Mouse (Mus musculus) hindbrain, embryonic 15.5 days (tissue): ENCODE data around the gene Pabpn1l. TPM values are rescaled to one million over a fixed set of nuclear protein-coding genes. Genes with fewer than 3 reads are reported as not detected.

Experiments
- ATAC-seq: fragments of 200-750 bp; cut with Nextera tagmentation; 2 replicates; pipeline ENCODE4 v1.8.0; 2017; ENCODE audit warnings: low read depth, moderate number of reproducible peaks, moderate TSS enrichment; ENCODE audit not compliant: low FRiP score
- H3K27ac ChIP-seq: fragments of 300-500 bp; sonication (generic); replicated peaks from 2 replicates; pipeline ENCODE4 v1.5.1; 2015; ENCODE audit warnings: mild to moderate bottlenecking, inconsistent platforms
- H3K27me3 ChIP-seq: fragments of 300-500 bp; sonication (generic); 2 replicates; pipeline ENCODE4 v1.6.1; 2015; ENCODE audit warnings: control low read depth, inconsistent platforms
- H3K36me3 ChIP-seq: fragments of 300-500 bp; sonication (generic); 2 replicates; pipeline ENCODE4 v1.6.1; 2015; ENCODE audit warnings: control low read depth, inconsistent platforms
- H3K4me1 ChIP-seq: fragments of 300-500 bp; sonication (generic); replicated peaks from 2 replicates; pipeline ENCODE4 v1.6.1; 2015; ENCODE audit warnings: control low read depth, inconsistent platforms
- H3K4me2 ChIP-seq: fragments of 300-500 bp; sonication (generic); 2 replicates; pipeline ENCODE4 v1.6.1; 2015; ENCODE audit warnings: moderate library complexity, mild to moderate bottlenecking, inconsistent platforms
- H3K4me3 ChIP-seq: fragments of 300-500 bp; sonication (generic); 2 replicates; pipeline ENCODE4 v1.5.1; 2015; ENCODE audit warnings: mild to moderate bottlenecking, inconsistent platforms
- H3K9ac ChIP-seq: fragments of 300-500 bp; sonication (generic); 2 replicates; pipeline ENCODE4 v1.6.1; 2015; ENCODE audit warnings: inconsistent platforms
- H3K9me3 ChIP-seq: fragments of 300-500 bp; sonication (generic); 2 replicates; pipeline ENCODE4 v1.6.1; 2016; ENCODE audit warnings: control low read depth, inconsistent platforms
- WGBS: fragments of 180-500 bp; shearing (Covaris S2); methylation state at CpG from one replicate; pipeline ENCODE4 v1.1.7; 2015; 5-methylcytosine and 5-hydroxymethylcytosine counted together
- polyA plus RNA-seq: library from polyadenylated mRNA; unstranded; fragments of >200 nt; fragmentation: Nextera tagmentation; extraction: Ambion mirVana; gene quantifications from 2 replicates; pipeline ENCODE4 v1.2.1, GENCODE M21; 2015

Gene Pabpn1l
- polyA plus RNA-seq, 1 experiment from 2014 or later = not detected

DNA sequence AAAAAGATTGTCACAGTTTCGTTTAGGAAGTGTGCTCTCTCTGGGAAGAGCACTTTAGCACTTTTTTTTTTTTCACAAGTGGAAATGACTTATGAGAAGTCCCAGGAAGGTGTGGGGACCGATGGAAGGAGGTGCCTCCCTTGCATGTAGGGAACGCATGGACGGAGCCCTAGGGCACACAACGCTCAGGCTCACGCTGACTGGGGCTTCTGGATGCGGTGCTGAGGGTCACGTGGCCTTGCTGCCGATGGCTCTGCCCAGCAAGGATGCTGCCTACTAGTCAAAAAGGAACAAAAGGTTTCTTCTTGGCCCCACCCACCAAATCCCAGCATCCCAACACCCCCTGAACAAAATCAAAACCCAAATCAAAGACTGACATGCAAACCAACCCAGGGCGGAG is 6.8 kb upstream of the Pabpn1l start:
- H3K4me2 ChIP-seq = no peak overlapping the region
- H3K9me3 ChIP-seq = no peaks in the 10 kb centered on the region
- H3K27me3 ChIP-seq = no peaks in the 10 kb centered on the region
- H3K9ac ChIP-seq = no peak overlapping the region
- ATAC-seq = no peak
- no peak overlapping the region for H3K4me3 ChIP-seq
- WGBS = 23% methylated on average over 10 of the region's 10 CpGs
- H3K4me1 ChIP-seq = peaks cover 9% of the 10 kb centered on the region
- peaks cover 24% of the 10 kb centered on the region for H3K36me3 ChIP-seq
- no peak overlapping the region for H3K27ac ChIP-seq

DNA sequence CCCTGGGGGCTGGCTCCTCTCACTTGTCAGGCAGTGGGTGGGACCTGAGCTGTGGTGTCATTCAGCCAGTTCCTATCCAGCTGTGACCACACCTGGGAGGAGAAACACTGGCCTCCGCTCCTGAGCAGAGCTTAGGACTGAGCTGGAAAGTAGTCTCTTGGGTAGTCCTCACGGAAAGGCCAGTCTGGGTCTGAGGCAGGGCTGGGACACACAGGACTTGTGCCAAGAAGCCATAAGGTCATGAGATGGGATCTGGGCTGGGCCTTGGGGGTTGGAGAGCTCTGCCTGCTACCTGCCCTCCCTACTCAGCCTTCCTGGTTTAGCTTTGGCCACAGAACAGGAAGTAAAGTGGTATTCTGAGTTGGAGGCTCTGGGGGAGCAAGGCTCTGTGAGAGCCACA is 4.4 kb upstream of the Pabpn1l start:
- no peak for ATAC-seq
- Histone ChIP-seq H3K4me3 (no peak overlapping the region), H3K36me3 (peaks cover 5% of the 10 kb centered on the region; the same call in 1 of the 2 replicates), H3K27me3 (no peaks in the 10 kb centered on the region), H3K9ac (no peak overlapping the region), H3K27ac (no peak overlapping the region; the same call in 1 of the 2 replicates), H3K4me1 (peaks cover 9% of the 10 kb centered on the region), H3K4me2 (no peak overlapping the region), H3K9me3 (no peaks in the 10 kb centered on the region)
- WGBS = 72% methylated on average over 2 of the region's 2 CpGs

DNA sequence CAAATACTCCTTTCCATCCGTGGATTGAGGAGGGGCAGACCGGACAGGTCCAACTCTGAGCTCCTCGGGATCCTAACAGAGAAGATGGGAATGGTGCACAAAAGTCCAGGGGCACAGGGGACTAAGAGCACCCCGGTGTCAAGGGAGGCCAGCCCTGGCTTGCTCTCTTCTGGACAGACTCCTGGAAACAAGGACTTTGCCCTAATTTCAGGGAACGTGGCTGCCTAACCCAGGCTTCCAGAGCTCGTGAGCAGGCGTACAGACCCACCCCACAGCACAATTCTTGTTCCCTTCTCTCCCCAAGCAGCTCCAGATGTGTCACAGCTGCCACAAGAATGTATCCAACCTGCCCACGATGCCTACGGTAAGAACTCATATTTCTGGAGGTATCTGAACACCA is 3.3 kb upstream of the Pabpn1l start:
- H3K27ac ChIP-seq = no peak overlapping the region
- WGBS = 82% methylated on average over 9 of the region's 9 CpGs
- no peaks in the 10 kb centered on the region for H3K27me3 ChIP-seq
- peaks cover 5% of the 10 kb centered on the region; the same call in 1 of the 2 replicates for H3K36me3 ChIP-seq
- no peak overlapping the region for H3K4me3 ChIP-seq
- no peak overlapping the region for H3K4me2 ChIP-seq
- ATAC-seq = no peak
- H3K4me1 ChIP-seq = peaks cover 7% of the 10 kb centered on the region
- H3K9ac ChIP-seq = no peak overlapping the region
- no peaks in the 10 kb centered on the region for H3K9me3 ChIP-seq

DNA sequence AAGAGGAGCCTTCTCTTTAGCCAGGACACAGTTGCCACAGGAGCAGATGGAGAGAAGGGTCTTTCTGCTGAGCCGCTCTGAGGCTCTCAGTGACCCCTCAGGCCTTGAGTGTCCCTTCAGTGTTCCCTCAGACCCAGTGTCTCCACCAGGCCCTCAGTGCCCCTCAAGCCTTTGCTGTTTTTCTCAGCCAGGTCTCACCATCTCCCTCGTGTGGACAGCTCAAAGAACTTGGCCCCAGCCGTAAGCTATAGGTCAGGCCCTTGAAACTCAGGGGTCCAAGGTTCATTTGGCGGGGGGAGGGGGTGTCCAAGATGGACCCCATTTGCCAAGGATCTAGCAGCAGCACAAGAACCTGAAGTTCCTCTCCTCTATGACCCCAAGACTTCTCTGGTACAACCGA is 2.1 kb upstream of the Pabpn1l start:
- 0 out of 2 replicates have a peak, but pooled peaks cover 3% of the 10 kb centered on the region for H3K4me1 ChIP-seq
- H3K27ac ChIP-seq = no peak overlapping the region
- no peak overlapping the region for H3K4me2 ChIP-seq
- no peaks in the 10 kb centered on the region for H3K9me3 ChIP-seq
- ATAC-seq = no peak
- 73% methylated on average over 5 of the region's 5 CpGs for WGBS
- no peak overlapping the region for H3K9ac ChIP-seq
- no peaks in the 10 kb centered on the region; the same call in 1 of the 2 replicates for H3K36me3 ChIP-seq
- H3K27me3 ChIP-seq = no peaks in the 10 kb centered on the region
- H3K4me3 ChIP-seq = no peak overlapping the region

DNA sequence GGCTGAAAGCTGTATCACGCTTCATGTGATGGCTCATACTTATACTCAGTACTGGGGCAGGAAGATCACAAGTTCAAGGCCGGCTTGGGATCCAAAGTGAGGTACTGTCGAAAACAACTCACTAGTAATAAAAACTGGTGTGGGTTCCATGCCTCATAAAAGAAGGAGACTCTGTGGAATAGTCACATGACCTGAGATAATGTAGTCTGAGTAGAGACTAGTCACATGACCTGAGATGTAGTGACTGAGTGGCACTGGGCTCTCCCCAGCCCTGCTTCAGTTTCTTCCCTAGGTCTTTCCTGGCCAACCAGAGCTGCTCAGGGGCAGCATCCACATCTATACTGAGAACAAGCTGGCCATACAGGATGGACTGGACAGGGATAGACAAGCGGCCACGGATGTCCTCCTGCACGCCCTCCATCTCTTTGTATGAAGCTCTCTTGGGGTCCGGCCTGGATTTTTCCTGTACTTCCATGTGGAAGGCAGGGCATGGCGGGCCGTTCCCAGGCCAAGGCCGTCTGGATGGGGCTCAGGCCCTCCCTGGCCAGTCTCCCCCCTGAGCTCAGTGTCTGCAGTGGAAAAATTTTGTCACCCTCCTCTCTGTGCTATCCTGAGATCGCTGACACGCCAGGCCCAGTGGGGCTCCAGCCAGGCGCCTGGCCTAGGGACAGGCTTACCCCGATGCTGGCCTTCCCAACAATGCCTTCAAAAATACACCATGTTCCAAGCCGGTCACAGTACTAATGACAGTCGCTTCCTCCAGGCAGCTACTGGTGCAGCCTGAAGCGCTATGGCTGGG is 1.5 kb upstream of the Pabpn1l start:
- no peak for ATAC-seq
- no peak overlapping the region for H3K27ac ChIP-seq
- no peak overlapping the region for H3K9ac ChIP-seq
- no peaks in the 10 kb centered on the region for H3K27me3 ChIP-seq
- 0 out of 2 replicates have a peak, but pooled peaks cover 3% of the 10 kb centered on the region for H3K4me1 ChIP-seq
- H3K4me3 ChIP-seq = no peak overlapping the region
- WGBS = 87% methylated on average over 17 of the region's 17 CpGs
- H3K36me3 ChIP-seq = no peaks in the 10 kb centered on the region; the same call in 1 of the 2 replicates
- H3K4me2 ChIP-seq = no peak overlapping the region
- H3K9me3 ChIP-seq = no peaks in the 10 kb centered on the region

DNA sequence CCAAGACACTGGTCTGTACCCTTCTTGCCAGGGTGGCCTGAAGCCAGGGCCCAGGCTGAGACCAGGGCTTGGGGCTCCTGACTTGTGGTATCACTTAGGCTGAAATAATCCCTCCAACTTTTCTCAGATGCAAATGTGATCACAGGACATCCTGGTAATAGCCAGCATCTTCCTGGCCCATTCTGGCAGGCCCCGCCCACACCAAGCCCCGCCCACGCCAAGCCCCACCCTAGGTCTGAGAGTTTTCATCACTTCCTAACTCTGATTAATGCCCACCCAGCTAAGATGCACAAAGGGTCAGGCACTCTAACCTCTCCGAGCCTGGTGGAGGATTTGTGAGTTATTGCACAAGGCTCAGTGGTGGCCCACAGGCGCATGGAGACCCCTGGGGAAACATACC is 2.1 kb downstream of the Pabpn1l start:
- no peak overlapping the region for H3K9ac ChIP-seq
- ATAC-seq = no peak
- H3K36me3 ChIP-seq = no peaks in the 10 kb centered on the region
- H3K4me2 ChIP-seq = no peak overlapping the region
- no peak overlapping the region for H3K27ac ChIP-seq
- no peaks in the 10 kb centered on the region for H3K9me3 ChIP-seq
- peaks cover 4% of the 10 kb centered on the region for H3K4me1 ChIP-seq
- H3K4me3 ChIP-seq = no peak overlapping the region
- 48% methylated on average over 5 of the region's 5 CpGs for WGBS
- no peaks in the 10 kb centered on the region for H3K27me3 ChIP-seq

DNA sequence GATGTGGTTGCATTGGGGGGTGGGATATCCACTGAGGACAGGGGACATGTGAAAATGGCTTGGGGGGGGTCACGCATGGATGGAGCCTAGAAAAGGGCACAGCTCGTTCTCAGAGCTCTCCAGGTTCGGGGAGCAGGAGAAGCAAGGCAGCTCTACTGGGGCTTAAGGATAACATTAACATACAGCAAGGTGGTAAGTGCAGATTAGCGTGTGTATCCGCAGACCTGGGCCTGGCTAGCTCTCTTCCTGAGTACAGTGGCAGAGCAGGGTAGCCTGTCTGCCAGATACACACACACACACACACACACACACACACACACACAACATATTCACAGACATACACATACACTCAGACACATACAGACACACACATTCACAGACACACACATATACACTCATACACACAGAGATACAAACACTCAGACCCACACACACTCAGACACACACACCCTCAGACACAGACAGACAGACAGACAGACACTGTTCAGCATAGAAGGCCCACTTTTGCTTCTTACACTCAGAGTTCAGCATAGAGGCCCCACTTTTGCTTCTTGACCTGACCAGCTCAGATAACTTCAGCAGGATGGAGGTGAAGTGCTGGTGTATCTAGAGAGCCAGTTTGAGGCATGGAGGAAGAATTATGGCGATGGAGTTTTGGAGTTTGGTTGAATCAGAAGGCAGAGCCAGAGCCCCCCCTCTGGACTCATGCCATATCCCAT is 3.7 kb downstream of the Pabpn1l start:
- Histone ChIP-seq H3K4me2 (no peak overlapping the region), H3K4me3 (no peak overlapping the region), H3K9ac (no peak overlapping the region), H3K36me3 (0 out of 2 replicates have a peak, but pooled peaks cover 3% of the 10 kb centered on the region), H3K27ac (no peak overlapping the region), H3K9me3 (no peaks in the 10 kb centered on the region), H3K27me3 (no peaks in the 10 kb centered on the region), H3K4me1 (peaks cover 4% of the 10 kb centered on the region)
- no peak for ATAC-seq
- WGBS = 71% methylated on average over 6 of the region's 6 CpGs

DNA sequence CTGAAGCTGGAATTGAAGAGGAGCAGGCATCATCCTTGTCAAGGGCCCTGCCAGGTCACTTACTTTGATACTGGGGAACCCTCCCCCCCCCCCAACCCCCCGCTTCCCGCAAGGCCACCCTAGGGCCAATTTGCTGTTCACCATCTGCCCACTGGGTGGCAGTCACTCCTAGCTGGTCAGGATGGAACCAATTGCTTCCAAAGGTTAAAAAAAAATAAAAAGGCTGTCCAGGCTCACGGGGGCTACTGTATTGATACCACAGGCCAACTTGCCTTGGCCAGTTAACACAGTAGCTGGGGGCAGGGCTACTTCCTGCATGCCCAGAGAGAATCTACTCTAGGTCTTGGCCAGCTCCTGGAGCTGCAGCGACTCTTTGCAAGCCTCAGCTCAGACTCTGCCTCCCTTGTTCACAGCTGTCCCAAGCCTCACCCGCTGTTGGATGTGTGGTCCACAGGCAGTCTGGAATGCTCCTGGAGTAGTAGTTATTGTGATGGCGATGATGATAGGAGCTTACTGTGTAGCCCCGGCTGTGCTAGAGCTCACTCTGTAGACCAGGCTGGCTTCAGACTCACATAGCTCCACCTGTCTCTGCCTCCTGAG is 4.5 kb downstream of the Pabpn1l start:
- 0 out of 2 replicates have a peak, but pooled peaks have one; percentile 25 for ATAC-seq
- peaks cover 5% of the 10 kb centered on the region for H3K4me1 ChIP-seq
- no peak overlapping the region for H3K4me3 ChIP-seq
- no peak overlapping the region for H3K27ac ChIP-seq
- 27% methylated on average over 5 of the region's 7 CpGs for WGBS
- H3K36me3 ChIP-seq = 0 out of 2 replicates have a peak, but pooled peaks cover 3% of the 10 kb centered on the region
- H3K9ac ChIP-seq = 0 out of 2 replicates have a peak overlapping the region, but pooled peaks have one; percentile 19
- H3K4me2 ChIP-seq = peak overlapping the region; percentile 26; the same call in 1 of the 2 replicates
- no peaks in the 10 kb centered on the region for H3K27me3 ChIP-seq
- no peaks in the 10 kb centered on the region for H3K9me3 ChIP-seq

DNA sequence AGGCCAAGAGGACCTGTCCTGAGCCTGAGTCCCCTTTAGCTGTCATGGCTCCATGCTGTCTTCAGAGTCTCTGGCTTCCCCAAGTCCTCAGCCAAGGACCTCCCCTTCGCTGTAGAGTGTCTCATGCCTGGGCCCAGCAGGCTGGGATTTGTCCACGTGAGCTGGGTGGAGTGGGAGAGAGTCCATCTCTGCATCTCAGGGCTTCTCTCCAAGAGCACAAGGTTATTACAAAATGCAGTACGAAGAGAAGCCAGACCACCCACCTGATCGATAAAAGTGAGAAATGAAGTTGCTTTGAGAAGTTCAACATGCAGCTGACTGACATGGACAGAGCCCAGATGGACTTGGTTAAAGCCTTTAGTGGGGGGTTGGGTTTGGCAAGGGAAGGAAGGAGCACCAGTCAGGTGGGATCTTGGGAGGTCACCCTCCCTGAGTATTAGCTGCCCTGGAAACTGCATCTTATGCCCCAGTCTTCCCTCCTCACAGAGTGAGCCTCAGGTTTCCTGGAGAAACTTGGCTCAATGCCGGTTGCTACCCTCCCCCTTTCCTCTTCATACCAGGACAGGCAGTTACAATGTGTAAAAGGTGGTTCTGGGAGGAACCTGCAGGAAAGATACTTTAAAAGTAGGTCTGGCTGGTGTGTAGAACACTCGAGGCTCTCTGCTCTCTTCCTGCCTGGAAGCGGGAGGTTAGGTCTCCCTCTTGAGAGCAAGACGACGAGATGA is 6.2 kb downstream of the Pabpn1l start:
- no peak overlapping the region for H3K4me3 ChIP-seq
- H3K9me3 ChIP-seq = no peaks in the 10 kb centered on the region
- H3K27ac ChIP-seq = no peak overlapping the region
- 73% methylated on average over 9 of the region's 9 CpGs for WGBS
- 0 out of 2 replicates have a peak, but pooled peaks cover 3% of the 10 kb centered on the region for H3K36me3 ChIP-seq
- no peak overlapping the region for H3K4me2 ChIP-seq
- H3K27me3 ChIP-seq = no peaks in the 10 kb centered on the region
- H3K4me1 ChIP-seq = peaks cover 17% of the 10 kb centered on the region
- H3K9ac ChIP-seq = no peak overlapping the region
- ATAC-seq = no peak

DNA sequence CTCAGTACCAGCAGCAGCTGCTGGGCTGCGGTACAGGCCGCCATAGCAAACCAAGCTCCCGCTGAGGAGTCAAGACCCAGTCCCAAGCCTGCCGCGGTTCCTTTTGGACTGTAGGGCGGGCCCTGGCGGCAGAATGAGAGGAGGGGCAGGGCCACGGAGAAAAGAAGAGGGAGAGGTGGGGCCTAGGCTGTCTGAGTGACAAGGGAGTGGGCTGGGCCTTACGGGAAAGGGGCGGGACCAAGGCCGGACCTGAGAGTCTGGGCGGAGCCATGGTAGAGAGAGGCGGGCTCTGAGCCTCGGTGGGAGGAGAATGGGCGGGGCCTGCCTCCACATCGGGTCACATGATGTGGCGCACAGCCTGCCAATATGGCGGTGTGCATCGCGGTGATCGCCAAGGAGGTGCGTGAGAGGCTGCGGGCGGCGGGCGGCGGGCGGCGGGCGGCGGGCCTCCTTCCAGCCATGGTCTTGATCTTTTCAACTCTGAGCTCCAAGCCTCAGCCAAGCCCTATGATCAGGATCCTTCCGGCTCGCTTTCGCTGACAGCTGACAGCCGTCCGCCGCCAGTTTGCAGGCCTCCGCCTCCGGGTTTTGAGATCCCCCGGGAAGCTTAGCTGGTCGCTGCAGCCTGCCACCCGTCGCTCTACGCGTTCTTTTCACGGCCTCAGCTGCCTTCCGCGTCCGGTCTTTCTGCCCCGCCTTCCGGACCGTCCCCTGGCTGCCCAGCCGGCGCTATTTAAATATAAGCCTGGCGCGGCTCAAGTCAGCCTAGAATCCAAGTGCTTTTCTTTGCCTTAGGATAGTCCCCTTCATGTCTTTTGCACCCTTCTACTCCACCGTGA is 11.0 kb downstream of the Pabpn1l start, which contains the start of the genes Galns and Trappc2l:
TSS of gene Galns (minus strand) at position 169 of the 839 bp plus-strand sequence.
TSS of gene Trappc2l (plus strand) at position 346 of the 839 bp plus-strand sequence.
- WGBS = under 1% methylated on average over 36 of the region's 57 CpGs
- Histone ChIP-seq H3K9me3 (no peaks in the 10 kb centered on the region), H3K4me1 (peaks cover 21% of the 10 kb centered on the region), H3K4me2 (peak within 1 kb of the TSS; percentile 83), H3K27ac (peak within 1 kb of the TSS; percentile 89), H3K9ac (peak within 1 kb of the TSS; percentile 69), H3K27me3 (no peaks in the 10 kb centered on the region), H3K4me3 (peak within 1 kb of the TSS; percentile 61), H3K36me3 (0 out of 2 replicates have a peak, but pooled peaks cover 3% of the 10 kb centered on the region)
- peak; percentile 99 for ATAC-seq
